ENCODE assay signal across 8 mouse cellular contexts in the genomic region with DNA sequence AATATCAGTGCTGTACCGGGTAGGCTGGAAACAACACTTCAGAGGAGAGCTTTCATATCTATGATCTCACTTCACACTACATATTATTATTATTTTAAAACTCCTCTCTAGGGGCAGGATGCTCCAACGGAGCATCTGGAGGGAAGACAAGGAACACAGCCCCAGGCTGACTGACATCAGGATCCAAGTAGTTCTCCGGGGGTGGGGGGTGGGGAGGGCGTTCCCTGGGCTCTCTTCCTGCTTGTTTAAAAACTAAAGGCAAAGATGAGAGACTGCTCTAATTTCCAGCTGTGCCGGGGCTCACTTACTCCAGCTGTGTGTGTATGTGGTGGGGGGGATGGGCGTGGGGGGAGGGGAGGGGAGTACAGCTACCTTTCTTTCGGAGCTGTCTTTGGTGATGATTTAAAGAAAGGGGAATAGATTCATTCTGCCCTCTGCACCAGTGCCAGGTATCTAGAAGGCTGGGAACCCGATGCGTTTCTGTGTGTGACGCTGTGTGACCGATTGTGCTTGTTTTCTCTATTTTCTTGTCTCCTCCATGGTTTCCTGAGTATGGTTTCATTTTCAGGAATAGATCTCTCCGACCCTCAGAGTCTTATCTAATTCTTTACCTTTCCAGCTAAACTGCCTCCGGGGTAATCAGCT. TPM values are rescaled to one million over a fixed set of nuclear protein-coding genes. Genes with fewer than 3 reads are reported as not detected.
DNase-seq lines count a peak whose midpoint lies in the region; ATAC-seq lines count a peak whose summit lies in the region.

No protein-coding gene starts in this region.

- H3K27ac ChIP-seq in kidney, embryonic 14.5 days (ENCODE audit: low read depth, low read length), result no peak overlapping the region
- no peak overlapping the region for H3K27ac ChIP-seq in embryonic facial prominence, embryonic 11.5 days (replicated peaks; ENCODE audit: low read depth, low read length)
- peak overlapping the region; percentile 18; the same call in 1 of the 2 replicates for H3K27ac ChIP-seq in hindbrain, embryonic 15.5 days (replicated peaks)
- peak overlapping the region; percentile 55; the same call in 1 of the 2 replicates for H3K27ac ChIP-seq in midbrain, embryonic 10.5 days (replicated peaks)

- peak overlapping the region; percentile 16; the same call in 1 of the 2 replicates for H3K4me3 ChIP-seq in kidney, embryonic 14.5 days (ENCODE audit: low read length)
- peak overlapping the region; percentile 22; the same call in 1 of the 2 replicates for H3K4me3 ChIP-seq in embryonic facial prominence, embryonic 11.5 days (ENCODE audit: low read depth, low read length)
- peak overlapping the region; percentile 23; the same call in 1 of the 2 replicates for H3K4me3 ChIP-seq in hindbrain, embryonic 15.5 days
- peak overlapping the region; percentile 43 for H3K4me3 ChIP-seq in midbrain, embryonic 10.5 days

- H3K27me3 ChIP-seq in kidney, embryonic 14.5 days (ENCODE audit: control insufficient read depth, insufficient read depth, low read length), result no peaks in the 10 kb centered on the region
- no peaks in the 10 kb centered on the region for H3K27me3 ChIP-seq in embryonic facial prominence, embryonic 11.5 days (ENCODE audit: control insufficient read depth, insufficient read depth, low read length)
- H3K27me3 ChIP-seq in hindbrain, embryonic 15.5 days, result no peaks in the 10 kb centered on the region
- H3K27me3 ChIP-seq in midbrain, embryonic 10.5 days (ENCODE audit: low read depth, poor library complexity, severe bottlenecking), result peaks cover 6% of the 10 kb centered on the region; the same call in 1 of the 2 replicates

- DNase-seq in kidney, adult 18-20 months, result no peak
- peak; percentile 60 for DNase-seq in embryonic facial prominence, embryonic 11.5 days (ENCODE audit: low spot score)
- peak; percentile 33 for DNase-seq in midbrain, embryonic 10.5 days (ENCODE audit: low spot score)
- no peak for DNase-seq in right cerebral cortex, postnatal 36 days (ENCODE audit: low spot score in 2 of 2)
- DNase-seq in urinary bladder, postnatal 4 days (ENCODE audit: low spot score in 2 of 2), result no peak
- no peak for DNase-seq in adrenal gland, adult 8-10 months

- ATAC-seq in kidney, embryonic 14.5 days (ENCODE audit: low FRiP score, low TSS enrichment), result 0 out of 2 replicates have a peak, but pooled peaks have one; percentile 24
- ATAC-seq in embryonic facial prominence, embryonic 11.5 days (replicated peaks; ENCODE audit: insufficient number of reproducible peaks, low FRiP score, low TSS enrichment, low read depth), result peak; percentile 30; the same call in 1 of the 2 replicates
- ATAC-seq in hindbrain, embryonic 15.5 days (ENCODE audit: low FRiP score, low read depth), result no peak

- no peaks in the 10 kb centered on the region for H3K36me3 ChIP-seq in kidney, embryonic 14.5 days (ENCODE audit: control insufficient read depth, insufficient read depth, low read length)
- no peaks in the 10 kb centered on the region for H3K36me3 ChIP-seq in embryonic facial prominence, embryonic 11.5 days (replicated peaks; ENCODE audit: control insufficient read depth, insufficient read depth, low read depth, low read length)
- H3K36me3 ChIP-seq in hindbrain, embryonic 15.5 days, result no peaks in the 10 kb centered on the region
- no peaks in the 10 kb centered on the region for H3K36me3 ChIP-seq in midbrain, embryonic 10.5 days

- 5% methylated on average over 13 of the region's 13 CpGs for WGBS in kidney, embryonic 14.5 days
- 6% methylated on average over 13 of the region's 13 CpGs for WGBS in embryonic facial prominence, embryonic 11.5 days
- WGBS in hindbrain, embryonic 15.5 days, result 6% methylated on average over 13 of the region's 13 CpGs
- WGBS in midbrain, embryonic 10.5 days, result 13% methylated on average over 13 of the region's 13 CpGs

- peak overlapping the region; percentile 37 for H3K4me2 ChIP-seq in kidney, embryonic 14.5 days (replicated peaks; ENCODE audit: low read depth, low read length)
- peak overlapping the region; percentile 42 for H3K4me2 ChIP-seq in embryonic facial prominence, embryonic 11.5 days (ENCODE audit: low read depth, low read length)
- H3K4me2 ChIP-seq in hindbrain, embryonic 15.5 days, result peak overlapping the region; percentile 50

- peaks cover 3% of the 10 kb centered on the region; the same call in 1 of the 2 replicates for H3K4me1 ChIP-seq in kidney, embryonic 14.5 days (ENCODE audit: control insufficient read depth, insufficient read depth, low read length)
- H3K4me1 ChIP-seq in embryonic facial prominence, embryonic 11.5 days (ENCODE audit: control insufficient read depth, insufficient read depth, low read length), result no peaks in the 10 kb centered on the region
- H3K4me1 ChIP-seq in hindbrain, embryonic 15.5 days (replicated peaks), result peaks cover 17% of the 10 kb centered on the region
- H3K4me1 ChIP-seq in midbrain, embryonic 10.5 days, result peaks cover 23% of the 10 kb centered on the region

- H3K9ac ChIP-seq in kidney, embryonic 14.5 days (ENCODE audit: low read depth, low read length), result 0 out of 2 replicates have a peak overlapping the region, but pooled peaks have one; percentile 33
- H3K9ac ChIP-seq in embryonic facial prominence, embryonic 11.5 days (replicated peaks; ENCODE audit: low read length), result peak overlapping the region; percentile 32; the same call in 1 of the 2 replicates
- peak overlapping the region; percentile 32; the same call in 1 of the 2 replicates for H3K9ac ChIP-seq in hindbrain, embryonic 15.5 days

- no peaks in the 10 kb centered on the region for H3K9me3 ChIP-seq in kidney, embryonic 14.5 days (ENCODE audit: control insufficient read depth, low read length)
- no peaks in the 10 kb centered on the region for H3K9me3 ChIP-seq in embryonic facial prominence, embryonic 11.5 days (replicated peaks; ENCODE audit: control insufficient read depth, low read length)
- H3K9me3 ChIP-seq in hindbrain, embryonic 15.5 days, result no peaks in the 10 kb centered on the region
- no peaks in the 10 kb centered on the region for H3K9me3 ChIP-seq in midbrain, embryonic 10.5 days (replicated peaks)

RNA-seq across cellular contexts. Expression of a gene that starts 5.8 kb away (rescaled TPM):
- polyA plus RNA-seq in kidney, embryonic 14.5 days (2014; fragmentation: Nextera tagmentation; extraction: Ambion mirVana), result not detected in 2 replicates
- polyA plus RNA-seq in embryonic facial prominence, embryonic 11.5 days (2014; fragmentation: Nextera tagmentation; extraction: Ambion mirVana), result 0.32 TPM in 1 of 2 replicates, not detected in the other
- polyA plus RNA-seq in hindbrain, embryonic 15.5 days (2015; fragmentation: Nextera tagmentation; extraction: Ambion mirVana), result 0.17 TPM in 1 of 2 replicates, not detected in the other
- polyA plus RNA-seq in midbrain, embryonic 10.5 days (2016; fragmentation: Nextera tagmentation; extraction: Ambion mirVana), result 0.10 TPM in 1 of 2 replicates, not detected in the other
- total RNA-seq in adrenal gland, adult 8-10 months (2022), result not detected

RNA-seq across cellular contexts. Expression of a gene that starts 34.6 kb away (rescaled TPM):
- polyA plus RNA-seq in kidney, embryonic 14.5 days (2014; fragmentation: Nextera tagmentation; extraction: Ambion mirVana), result 10.8 and 20.3 TPM in 2 replicates
- polyA plus RNA-seq in embryonic facial prominence, embryonic 11.5 days (2014; fragmentation: Nextera tagmentation; extraction: Ambion mirVana), result 10.2 and 10.3 TPM in 2 replicates
- 11.3 and 12.6 TPM in 2 replicates for polyA plus RNA-seq in hindbrain, embryonic 15.5 days (2015; fragmentation: Nextera tagmentation; extraction: Ambion mirVana)
- polyA plus RNA-seq in midbrain, embryonic 10.5 days (2016; fragmentation: Nextera tagmentation; extraction: Ambion mirVana), result 9.4 and 10.0 TPM in 2 replicates
- 10 to 100 TPM; 27.4 to 55.2 (median 38.7) TPM for total RNA-seq in adrenal gland, adult 8-10 months (2022)

Comparison
In these comparisons a context has a peak if more than half of its experiments do, and no peak if none do; other contexts are left out.
1. H3K27ac ChIP-seq: peak in hindbrain, embryonic 15.5 days (single experiment) and midbrain, embryonic 10.5 days (single experiment); none in kidney, embryonic 14.5 days (single experiment) and embryonic facial prominence, embryonic 11.5 days (single experiment).
2. DNase-seq: peak in embryonic facial prominence, embryonic 11.5 days (single experiment) and midbrain, embryonic 10.5 days (single experiment); none in kidney, adult 18-20 months (single experiment), right cerebral cortex, postnatal 36 days (0 of 2), urinary bladder, postnatal 4 days (0 of 2) and adrenal gland, adult 8-10 months (single experiment).
3. Peak in every context shown above with its lines, with median percentiles within 50 percentile points of each other: H3K4me2 ChIP-seq, H3K4me3 ChIP-seq and H3K9ac ChIP-seq.